Mouse (Mus musculus): ENCODE results near the gene Ccdc91. TPM values are rescaled to one million over a fixed set of nuclear protein-coding genes. Genes with fewer than 3 reads are reported as not detected.

The Ccdc91 gene
- polyA plus RNA-seq, 1 experiment from 2014 or later: 25.7 TPM

DNA sequence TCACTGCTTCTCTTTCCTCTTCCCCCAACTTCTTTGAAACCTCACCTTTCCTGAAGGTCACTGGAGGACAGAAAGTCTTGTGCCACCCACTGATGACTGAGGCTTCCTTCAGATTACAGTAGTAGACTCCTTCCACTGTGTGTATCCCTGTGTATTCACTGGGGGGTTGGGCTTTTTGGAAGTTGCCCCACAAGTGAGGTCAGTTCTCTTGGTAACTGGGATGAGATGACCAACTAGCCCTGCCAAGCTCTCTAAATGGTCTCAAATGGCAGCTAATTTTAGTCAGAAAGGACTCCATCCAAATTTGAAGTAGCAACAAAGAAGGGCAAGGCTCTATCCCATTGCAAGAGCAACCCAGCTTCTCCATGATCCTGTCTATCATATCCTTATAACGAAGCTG, 195.7 kb downstream of the Ccdc91 start:
- no peak for TF ChIP-seq CTCF (IDR thresholded peaks at IDR 0.05; ENCODE audit: low read depth)
- no peak for DNase-seq (ENCODE audit: low spot score)
- no peak overlapping the region for H3K27ac ChIP-seq
- WGBS: 82% methylated on average over 1 of the region's 1 CpGs
- H3K9me3 ChIP-seq (replicated peaks; ENCODE audit: low read length): no peaks in the 10 kb centered on the region
- no peak overlapping the region for H3K4me2 ChIP-seq (ENCODE audit: low read length)
- no peak overlapping the region for H3K9ac ChIP-seq (ENCODE audit: low read depth, low read length)
- no peaks in the 10 kb centered on the region for H3K27me3 ChIP-seq (ENCODE audit: insufficient read depth, low read length)
- H3K36me3 ChIP-seq (ENCODE audit: insufficient read depth, low read length): no peaks in the 10 kb centered on the region
- no peaks in the 10 kb centered on the region; the same call in 1 of the 2 replicates for H3K4me1 ChIP-seq (replicated peaks; ENCODE audit: insufficient read depth, low read length)
- H3K4me3 ChIP-seq (replicated peaks; ENCODE audit: low read depth, low read length): no peak overlapping the region
- no peak for ATAC-seq (replicated peaks; ENCODE audit: low FRiP score, low read depth)

DNA sequence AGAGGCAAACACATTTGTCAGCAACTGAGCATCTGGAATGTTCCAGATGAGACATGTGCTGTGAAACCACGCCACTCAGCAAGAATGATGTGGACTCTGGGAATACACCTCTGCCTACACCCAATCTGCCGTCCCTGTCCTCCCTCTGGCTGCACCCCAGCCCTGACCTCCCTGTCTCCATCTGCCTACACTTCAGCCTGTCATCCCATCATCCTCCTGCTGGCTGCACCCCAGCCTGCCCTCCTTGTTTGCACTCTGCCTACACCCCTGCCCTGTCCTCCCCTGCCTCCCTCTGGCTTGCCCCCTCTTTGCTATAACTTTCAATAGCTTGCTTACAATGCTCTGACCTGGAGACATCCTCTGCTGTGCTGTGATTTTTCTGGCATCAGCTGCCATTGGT, 196.9 kb downstream of the Ccdc91 start:
- no peak overlapping the region for H3K27ac ChIP-seq
- no peak overlapping the region for H3K4me3 ChIP-seq (replicated peaks; ENCODE audit: low read depth, low read length)
- no peaks in the 10 kb centered on the region; the same call in 1 of the 2 replicates for H3K4me1 ChIP-seq (replicated peaks; ENCODE audit: insufficient read depth, low read length)
- H3K9ac ChIP-seq (ENCODE audit: low read depth, low read length): no peak overlapping the region
- WGBS: 43% methylated on average over 2 of the region's 2 CpGs
- no peak overlapping the region for H3K4me2 ChIP-seq (ENCODE audit: low read length)
- no peaks in the 10 kb centered on the region for H3K36me3 ChIP-seq (ENCODE audit: insufficient read depth, low read length)
- no peaks in the 10 kb centered on the region for H3K9me3 ChIP-seq (replicated peaks; ENCODE audit: low read length)
- H3K27me3 ChIP-seq (ENCODE audit: insufficient read depth, low read length): no peaks in the 10 kb centered on the region
- TF ChIP-seq CTCF (IDR thresholded peaks at IDR 0.05; ENCODE audit: low read depth): no peak
- DNase-seq (ENCODE audit: low spot score): no peak
- no peak for ATAC-seq (replicated peaks; ENCODE audit: low FRiP score, low read depth)

DNA sequence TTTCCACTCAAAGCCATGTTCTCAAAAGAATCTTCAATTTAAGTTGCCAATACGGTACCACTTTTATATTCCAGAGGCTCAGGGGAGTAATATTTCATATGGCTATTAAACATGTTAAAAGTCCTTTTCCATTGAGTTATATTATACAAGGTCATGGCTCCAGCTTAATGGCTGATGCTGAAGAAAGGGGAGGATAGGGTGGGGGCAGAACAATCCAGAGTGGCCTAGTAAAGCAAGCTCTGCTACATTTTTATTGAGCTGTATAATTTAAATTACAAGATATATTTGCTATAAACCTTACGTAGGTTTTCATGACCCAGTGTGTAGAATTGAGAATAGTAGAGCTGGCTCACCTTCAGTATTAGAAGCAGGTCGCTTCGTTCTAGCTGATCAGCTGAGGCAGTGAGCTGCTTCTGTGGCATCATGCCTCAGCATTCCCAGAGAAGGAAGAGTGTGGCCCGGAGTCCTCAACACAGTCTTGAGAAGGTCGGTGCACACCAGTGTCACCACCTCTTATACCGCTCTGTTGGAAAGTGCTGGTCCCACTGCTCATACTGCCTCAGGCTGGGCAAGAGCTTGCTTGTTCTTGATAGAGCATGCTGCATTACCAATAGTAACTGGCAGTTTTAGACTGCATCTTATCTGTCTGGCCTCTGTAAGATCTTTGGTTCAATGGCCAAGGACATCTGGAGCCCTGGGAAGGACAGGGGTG, 199.6 kb downstream of the Ccdc91 start:
- no peak overlapping the region for H3K4me3 ChIP-seq (replicated peaks; ENCODE audit: low read depth, low read length)
- H3K27ac ChIP-seq: no peak overlapping the region
- ATAC-seq (replicated peaks; ENCODE audit: low FRiP score, low read depth) (no peak), DNase-seq (ENCODE audit: low spot score) (no peak)
- no peaks in the 10 kb centered on the region; the same call in 1 of the 2 replicates for H3K4me1 ChIP-seq (replicated peaks; ENCODE audit: insufficient read depth, low read length)
- WGBS: 64% methylated on average over 7 of the region's 7 CpGs
- H3K27me3 ChIP-seq (ENCODE audit: insufficient read depth, low read length): no peaks in the 10 kb centered on the region
- H3K36me3 ChIP-seq (ENCODE audit: insufficient read depth, low read length): no peaks in the 10 kb centered on the region
- no peak for TF ChIP-seq CTCF (IDR thresholded peaks at IDR 0.05; ENCODE audit: low read depth)
- H3K4me2 ChIP-seq (ENCODE audit: low read length): no peak overlapping the region
- no peaks in the 10 kb centered on the region for H3K9me3 ChIP-seq (replicated peaks; ENCODE audit: low read length)
- no peak overlapping the region for H3K9ac ChIP-seq (ENCODE audit: low read depth, low read length)

DNA sequence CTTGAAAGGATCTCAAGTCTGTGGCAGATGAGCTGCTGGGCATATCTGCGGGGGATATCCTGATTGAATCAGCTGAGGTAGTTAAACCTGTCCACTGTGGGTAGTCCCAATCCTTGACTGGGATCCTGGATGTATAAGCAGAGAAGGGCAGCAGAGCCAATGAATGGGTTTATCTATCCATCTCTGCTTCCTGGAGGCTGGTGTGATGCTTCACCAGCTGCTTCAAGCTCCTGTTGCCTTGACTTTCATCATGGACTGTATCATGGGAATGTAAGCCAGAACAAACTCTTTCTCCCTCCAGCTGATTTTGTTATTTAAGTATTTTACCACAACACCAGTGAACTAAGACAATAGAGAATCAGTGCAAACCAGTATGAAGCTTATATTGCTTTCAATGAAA, 200.6 kb downstream of the Ccdc91 start:
- Histone ChIP-seq H3K27ac (no peak overlapping the region), H3K4me2 (ENCODE audit: low read length) (no peak overlapping the region), H3K36me3 (ENCODE audit: insufficient read depth, low read length) (no peaks in the 10 kb centered on the region), H3K27me3 (ENCODE audit: insufficient read depth, low read length) (no peaks in the 10 kb centered on the region), H3K4me3 (replicated peaks; ENCODE audit: low read depth, low read length) (no peak overlapping the region), H3K9ac (ENCODE audit: low read depth, low read length) (no peak overlapping the region), H3K9me3 (replicated peaks; ENCODE audit: low read length) (no peaks in the 10 kb centered on the region), H3K4me1 (replicated peaks; ENCODE audit: insufficient read depth, low read length) (no peaks in the 10 kb centered on the region; the same call in 1 of the 2 replicates)
- DNase-seq (ENCODE audit: low spot score) (no peak), ATAC-seq (replicated peaks; ENCODE audit: low FRiP score, low read depth) (no peak)
- WGBS: 96% methylated on average over 1 of the region's 1 CpGs
- TF ChIP-seq CTCF (IDR thresholded peaks at IDR 0.05; ENCODE audit: low read depth): no peak

Other genes starting within 250 kb of the Ccdc91 start
- 1.4 and 2.5 TPM in 2 replicates for gene Pthlh, start 211.6 kb upstream of the Ccdc91 start, polyA plus RNA-seq (2015; fragmentation: Nextera tagmentation; extraction: Ambion mirVana)

Measured in kidney, postnatal 0 days (tissue).